Mouse (Mus musculus): ENCODE measurements around the gene Mapk9.

- TF ChIP-seq MAX (IDR thresholded peaks at IDR 0.05) (no peak), CTCF (IDR thresholded peaks at IDR 0.05; ENCODE audit: control insufficient read depth, insufficient read depth, insufficient read length) (no peak), MYOG (IDR thresholded peaks at IDR 0.05; ENCODE audit: control insufficient read depth, extremely low read depth, insufficient read length) (no peak), CEBPB (IDR thresholded peaks at IDR 0.05; ENCODE audit: low read depth) (no peak)
Observed at GRCm38 (mm10) chr11:49818869-49819566, 27.5 kb upstream of the Mapk9 start.

All from C2C12 (cell line).